Mouse (Mus musculus): ENCODE results near the gene Rbm38.

Gene Rbm38

DNA sequence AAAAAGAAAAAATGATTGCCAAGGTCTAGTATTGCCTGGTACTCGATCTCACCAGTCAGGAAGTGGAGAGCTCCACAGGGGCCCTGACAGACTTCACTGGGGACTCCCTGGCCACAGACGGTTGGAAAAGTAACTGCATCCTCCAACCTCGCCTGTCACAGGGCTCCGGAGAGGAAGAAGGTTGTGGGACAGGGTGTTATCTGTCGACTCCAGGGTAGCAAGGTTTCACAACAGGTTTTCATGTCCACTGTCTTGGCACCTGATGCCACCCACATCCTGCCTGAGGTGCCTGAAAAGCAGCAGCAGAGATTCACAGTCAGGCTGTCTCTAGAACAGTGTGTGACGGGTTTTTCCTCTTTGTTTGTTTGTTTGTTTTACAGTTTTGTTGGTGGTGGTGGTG is 2.4 kb upstream of the Rbm38 start:
- DNase-seq, result no peak

DNA sequence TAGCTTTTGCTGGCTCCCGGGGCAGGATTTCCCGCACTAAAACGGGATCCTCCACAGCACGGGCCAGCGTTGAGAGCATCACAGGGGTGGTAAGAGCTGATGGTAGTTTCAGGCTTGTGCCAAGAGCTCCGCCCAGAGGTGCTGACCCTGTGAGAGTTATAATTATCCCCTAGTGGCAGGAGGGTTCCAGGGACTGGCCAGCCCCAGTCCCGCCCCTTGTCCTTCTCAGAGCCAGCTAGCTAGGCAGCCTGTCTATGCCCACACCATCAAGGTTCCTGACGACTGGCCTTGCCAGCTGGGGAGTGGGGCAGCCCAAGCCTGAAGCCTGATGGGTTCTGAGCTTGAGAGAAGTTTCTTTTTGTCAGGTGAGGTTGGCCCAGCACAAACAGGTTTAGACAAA is 1.7 kb upstream of the Rbm38 start:
- DNase-seq, result peak; percentile 98

DNA sequence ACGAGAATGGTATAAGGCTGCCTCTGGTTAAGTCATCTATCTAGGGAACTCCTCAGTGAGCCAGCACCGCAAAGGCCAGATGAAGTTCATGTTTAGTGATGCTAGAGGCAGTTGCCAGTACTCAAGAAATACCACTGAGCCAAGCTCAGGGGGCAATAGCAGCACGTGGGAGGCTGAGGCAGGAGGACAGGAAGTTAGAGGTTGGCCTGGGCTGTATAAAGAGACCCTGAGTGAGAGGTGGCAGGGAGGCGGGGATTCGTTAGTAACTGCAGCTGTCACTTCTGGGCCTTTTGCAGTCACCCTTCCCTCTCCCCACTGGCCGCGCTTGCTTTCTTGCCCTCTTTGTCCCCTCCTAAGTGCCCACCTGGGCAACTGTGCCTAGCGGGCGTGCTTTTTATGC is 976 bp upstream of the Rbm38 start:
- no peak for DNase-seq

DNA sequence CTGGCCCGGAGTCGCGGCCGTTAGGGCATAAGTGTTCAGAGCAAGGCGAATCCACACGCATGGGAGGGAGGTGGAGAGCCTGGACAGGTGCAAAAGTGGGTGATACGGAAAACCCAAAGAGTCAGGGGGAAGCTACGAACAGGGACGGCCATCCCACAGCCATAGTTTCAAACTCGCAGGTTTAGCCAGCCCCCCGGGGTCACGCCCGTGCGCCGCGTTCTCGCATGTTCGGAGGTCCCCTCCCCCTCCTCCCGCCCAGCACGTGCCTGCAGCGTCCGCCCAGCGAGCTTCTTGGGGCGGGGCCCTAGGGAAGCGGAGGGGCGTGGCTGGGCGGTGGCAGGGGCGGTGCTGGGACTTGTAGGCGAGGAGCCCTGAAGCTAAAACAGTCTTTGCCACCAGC is 508 bp upstream of the Rbm38 start:
- DNase-seq, result peak; percentile 99

DNA sequence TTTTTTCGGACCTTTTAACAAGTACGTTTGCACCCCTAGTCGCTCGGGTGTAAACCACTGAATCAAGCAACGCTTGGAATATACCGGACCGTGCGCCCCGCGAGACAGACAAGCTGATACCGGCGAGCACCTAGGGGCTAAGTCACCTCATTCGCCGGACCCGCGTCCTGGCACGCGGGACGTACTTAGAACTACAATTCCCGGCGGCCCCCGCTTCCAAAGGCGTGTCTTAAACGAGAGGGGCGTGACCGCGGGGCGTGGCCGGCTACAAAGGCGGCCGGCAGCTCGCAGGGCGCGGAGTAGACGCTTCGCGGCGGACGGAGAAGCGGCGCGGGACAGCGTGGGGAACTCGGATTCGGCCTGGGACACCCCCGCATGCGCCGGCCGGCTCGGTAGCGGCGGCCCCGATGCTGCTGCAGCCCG is 1.3 kb downstream of the Rbm38 start:
- peak; percentile 99 for DNase-seq

DNA sequence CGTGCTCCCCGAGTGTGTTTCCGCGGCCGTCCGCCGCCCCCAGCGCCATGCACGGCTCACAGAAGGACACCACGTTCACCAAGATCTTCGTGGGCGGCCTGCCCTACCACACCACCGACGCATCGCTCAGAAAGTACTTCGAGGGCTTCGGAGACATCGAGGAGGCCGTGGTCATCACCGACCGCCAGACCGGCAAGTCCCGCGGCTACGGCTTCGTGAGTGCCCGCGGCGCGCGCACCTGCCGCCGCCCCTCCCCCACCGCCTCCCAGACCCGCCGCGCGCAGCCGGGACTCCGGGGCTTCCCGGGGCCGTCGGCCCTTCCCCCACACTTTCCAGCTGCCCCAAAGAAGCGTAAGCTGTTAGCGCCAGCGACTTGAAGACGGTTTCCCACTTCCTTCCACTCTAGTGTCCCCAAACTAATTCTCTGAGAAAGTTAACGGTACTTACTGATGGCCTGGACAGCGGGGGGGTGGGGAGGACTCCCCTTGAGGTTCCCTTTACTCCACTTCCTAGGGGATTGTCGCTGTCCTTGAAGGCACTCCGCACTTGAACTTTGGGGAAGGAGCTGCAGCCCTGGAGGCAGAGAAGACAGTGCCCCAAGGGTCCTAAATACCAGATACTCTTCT is 1.9 kb downstream of the Rbm38 start:
- peak; percentile 96 for DNase-seq

DNA sequence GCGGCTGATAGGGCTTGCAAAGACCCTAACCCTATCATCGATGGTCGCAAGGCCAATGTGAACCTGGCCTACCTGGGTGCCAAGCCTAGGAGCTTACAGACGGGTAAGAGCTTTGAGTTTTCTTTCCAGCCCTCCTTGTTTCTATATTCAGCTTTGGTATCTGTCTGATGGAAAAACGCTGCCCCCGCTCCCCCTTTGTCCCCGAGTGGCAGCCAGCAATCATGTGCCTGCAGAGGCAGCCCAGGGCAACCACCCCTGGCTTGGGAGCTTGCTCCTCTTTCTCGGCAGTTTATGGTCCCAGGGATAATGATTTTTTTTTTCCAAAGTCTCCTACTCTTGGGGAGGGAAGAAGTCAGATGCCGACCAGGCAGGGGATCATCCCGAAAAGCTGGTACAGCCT is 2.5 kb downstream of the Rbm38 start:
- peak; percentile 97 for DNase-seq

DNA sequence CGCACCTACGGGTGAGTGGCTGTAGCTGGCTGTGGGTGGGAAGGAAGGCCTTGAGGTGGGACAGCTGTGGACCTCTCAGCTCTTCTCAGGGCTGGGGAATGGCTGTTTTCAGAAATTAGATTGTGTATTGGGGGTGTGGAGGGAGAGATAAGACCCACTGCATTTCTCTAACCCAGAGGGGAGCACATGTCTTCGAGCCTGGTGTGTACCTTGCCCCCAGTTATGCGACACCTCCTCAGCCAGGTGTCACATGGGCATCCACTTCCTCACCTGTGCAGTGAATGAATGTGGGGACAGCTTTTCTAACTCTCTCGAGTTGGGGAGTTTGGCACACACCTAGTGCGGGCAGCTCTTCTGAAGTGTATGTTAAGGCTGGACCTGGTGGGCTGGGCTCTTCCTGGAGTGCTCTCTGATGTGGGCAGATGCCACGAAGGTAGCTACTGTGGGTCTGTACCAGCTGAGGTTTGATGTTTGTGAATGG is 3.1 kb downstream of the Rbm38 start:
- peak; percentile 90 for DNase-seq

DNA sequence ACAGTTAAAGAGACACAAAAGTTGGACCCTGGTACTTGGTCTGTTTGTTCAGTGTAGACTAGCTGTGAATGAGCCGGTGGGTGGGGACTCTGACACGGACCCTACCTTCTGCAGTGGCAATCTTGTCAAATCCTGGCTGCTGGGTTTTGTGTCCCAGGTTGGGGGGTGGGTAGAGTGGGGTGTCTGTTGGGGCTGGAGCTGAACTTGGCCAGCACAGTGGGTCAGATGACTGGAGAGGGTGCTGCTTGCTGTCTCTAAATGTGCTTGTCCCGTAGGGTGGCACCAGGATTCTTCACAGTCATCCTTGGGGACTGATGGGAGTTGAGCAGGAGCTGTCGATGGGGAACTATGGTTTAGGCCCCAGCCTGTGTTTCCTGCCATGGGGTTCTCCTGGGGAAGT is 3.7 kb downstream of the Rbm38 start:
- peak; percentile 95 for DNase-seq

DNA sequence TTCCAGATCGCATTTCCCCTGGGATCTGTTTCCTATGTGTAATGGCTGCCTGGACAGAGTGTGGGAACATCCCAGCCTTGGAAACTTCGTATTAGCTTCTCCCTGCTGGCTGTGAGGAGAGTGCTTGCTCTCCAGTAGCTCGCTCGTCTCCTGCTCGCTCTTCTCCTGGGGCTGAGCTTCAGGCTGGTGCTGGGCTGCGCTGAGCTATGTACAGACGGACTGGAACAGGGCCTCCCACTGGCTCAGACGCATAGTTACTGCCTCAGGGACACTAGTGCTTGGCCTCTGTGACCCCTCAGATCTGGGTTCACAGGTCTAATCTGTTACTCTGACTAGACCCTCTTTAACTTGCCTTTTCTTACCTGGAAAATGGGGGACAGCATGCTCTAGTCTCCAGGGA is 4.1 kb downstream of the Rbm38 start:
- DNase-seq, result no peak

DNA sequence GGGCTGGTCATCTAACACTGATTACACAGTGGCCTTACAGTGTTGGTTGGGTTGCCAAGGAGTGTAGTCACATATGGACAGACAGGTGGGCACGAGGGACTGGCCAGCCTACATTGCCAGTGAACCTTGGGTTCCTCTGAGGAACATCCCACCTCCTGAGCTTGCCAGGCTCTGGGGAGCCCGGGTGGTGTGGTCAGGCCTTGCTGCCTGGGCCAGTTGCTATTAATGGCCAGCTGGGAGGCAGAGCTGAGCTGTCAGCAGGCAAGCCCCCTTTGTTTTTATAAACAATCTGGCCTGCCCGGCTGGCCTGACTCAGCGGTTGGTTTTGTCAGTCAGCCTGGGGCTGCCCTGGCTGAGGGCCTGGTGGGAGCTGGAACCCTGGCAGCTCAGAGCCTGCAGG is 4.6 kb downstream of the Rbm38 start:
- peak; percentile 98 for DNase-seq

DNA sequence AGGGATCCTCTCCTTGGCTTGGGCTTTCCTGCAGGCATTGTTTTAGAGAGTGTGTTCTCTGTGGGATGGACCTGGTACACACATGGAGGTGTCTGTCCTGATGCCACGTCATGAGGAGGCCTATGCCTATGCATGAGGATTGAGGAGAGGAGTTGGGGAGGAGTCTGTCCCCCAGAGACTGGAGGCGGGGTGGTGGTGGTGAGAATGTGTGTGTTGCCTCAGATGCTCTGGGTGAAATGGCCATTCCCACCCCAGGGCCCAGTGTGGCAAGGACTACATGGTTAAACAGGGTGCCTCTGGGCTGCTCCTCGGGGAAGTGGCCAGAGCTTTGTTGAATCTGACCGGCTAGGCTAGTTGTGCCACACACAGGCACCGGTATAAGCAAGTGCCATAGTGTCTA is 6.0 kb downstream of the Rbm38 start:
- no peak for DNase-seq

DNA sequence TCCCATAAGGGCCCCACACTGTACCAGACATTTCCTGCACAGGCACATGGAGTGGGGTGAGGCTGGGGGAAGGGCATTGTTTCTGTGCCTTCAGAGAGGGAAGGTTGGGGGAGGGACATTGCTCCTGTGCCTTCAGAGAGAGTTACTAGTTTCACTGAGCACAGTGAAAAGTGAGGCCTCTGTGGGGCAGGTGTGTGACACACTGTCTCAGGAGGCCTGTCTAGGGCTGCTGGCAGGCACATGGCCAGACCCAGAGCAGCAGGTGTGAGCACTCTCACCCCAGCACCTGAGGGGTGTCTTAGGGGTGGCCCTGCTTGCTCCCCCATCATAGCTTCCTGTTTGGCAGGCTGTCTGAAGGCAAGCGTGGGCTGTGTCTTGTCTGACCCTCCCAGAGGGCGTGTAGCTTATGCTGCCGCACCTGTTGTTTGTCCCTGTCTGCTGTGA is 6.4 kb downstream of the Rbm38 start:
- peak; percentile 92 for DNase-seq

DNA sequence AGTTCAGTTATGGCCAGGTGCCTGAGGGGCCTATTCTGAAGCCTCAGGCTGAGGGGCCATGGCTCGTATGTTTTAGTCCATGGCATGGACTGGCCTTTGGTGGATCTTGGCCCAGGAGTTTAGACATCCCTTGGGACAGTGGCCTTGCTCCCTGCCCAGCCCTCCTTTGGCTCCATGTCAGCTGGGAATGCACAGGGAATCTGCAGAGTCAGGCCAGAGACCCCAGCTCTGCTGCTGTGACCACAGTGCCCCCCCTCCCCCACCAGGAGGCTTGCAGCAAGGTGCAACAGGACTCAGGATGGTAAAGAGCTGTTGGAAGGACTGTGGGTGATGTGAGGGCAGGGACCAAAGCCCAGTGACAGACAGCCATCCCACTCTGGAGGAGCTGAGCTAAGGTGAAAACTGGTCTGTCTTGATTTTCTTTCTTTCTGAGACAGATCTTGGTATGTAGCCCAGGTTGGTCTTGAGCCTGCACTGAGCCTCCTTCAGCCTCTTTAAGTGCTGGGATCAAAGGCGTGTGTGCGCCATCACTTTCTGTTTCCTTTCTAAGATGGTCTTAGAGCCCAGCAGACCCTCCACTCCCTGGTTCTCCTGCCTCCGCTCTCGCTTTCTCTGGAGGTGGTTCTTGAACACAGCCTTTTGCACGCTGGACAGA is 7.0 kb downstream of the Rbm38 start:
- no peak for DNase-seq

DNA sequence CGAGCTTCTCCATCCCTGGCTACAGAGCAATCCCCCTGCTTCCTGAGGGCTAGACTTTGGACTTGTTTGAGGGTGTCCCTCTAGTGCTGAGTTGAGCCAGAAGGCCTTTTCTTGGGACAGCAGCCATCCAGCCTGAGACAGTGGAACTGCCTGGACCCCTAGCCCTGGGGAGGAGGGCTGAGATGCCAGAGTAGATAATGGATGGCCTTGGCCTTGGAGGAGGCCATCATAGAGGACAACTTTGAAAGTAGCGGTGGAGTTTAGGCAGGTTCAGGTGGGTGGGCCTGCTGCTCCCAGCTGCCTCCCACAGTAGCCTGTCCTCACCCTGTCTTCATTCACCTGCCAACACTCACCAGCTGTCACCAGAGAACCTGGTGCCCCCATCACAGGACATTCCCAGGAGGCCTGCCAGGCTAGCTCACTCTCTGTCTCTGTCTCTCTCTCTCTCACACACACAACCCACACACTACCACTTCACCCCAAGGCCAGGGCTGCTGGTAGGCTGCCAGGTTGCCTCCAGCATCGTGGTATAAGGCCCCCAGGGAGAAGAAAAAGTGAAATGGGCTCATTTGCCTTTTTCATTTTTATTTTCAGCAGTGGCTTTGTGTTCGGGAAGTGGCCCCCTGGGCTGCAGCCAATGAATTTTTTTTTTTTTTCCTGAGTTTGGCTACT is 7.7 kb downstream of the Rbm38 start:
- DNase-seq, result peak; percentile 95

DNA sequence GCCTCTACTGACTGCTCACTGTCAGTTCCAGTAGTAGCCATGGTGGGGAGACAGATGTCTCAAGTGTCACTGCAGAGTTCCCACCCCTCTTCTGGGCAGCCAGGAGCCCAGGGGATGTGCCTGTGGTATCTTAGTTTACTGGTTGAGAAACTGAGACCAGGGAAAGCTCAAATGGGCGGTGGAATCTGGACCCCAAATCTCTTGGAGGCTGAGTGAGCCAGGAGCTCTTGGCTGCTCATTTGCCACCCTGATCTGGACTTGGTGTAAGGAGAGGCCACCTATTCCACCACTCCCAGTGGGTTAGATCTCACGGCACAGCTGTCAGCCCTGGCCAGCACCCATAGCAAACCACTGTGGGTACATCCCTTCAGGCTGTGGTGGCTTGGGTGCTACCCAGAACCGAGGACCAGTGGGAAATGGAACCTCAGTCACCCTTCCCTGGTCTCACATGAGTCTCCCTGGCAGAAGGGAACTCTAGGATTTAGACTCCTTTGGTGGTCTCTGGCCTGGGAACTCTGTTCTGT is 8.3 kb downstream of the Rbm38 start:
- DNase-seq, result peak; percentile 86

DNA sequence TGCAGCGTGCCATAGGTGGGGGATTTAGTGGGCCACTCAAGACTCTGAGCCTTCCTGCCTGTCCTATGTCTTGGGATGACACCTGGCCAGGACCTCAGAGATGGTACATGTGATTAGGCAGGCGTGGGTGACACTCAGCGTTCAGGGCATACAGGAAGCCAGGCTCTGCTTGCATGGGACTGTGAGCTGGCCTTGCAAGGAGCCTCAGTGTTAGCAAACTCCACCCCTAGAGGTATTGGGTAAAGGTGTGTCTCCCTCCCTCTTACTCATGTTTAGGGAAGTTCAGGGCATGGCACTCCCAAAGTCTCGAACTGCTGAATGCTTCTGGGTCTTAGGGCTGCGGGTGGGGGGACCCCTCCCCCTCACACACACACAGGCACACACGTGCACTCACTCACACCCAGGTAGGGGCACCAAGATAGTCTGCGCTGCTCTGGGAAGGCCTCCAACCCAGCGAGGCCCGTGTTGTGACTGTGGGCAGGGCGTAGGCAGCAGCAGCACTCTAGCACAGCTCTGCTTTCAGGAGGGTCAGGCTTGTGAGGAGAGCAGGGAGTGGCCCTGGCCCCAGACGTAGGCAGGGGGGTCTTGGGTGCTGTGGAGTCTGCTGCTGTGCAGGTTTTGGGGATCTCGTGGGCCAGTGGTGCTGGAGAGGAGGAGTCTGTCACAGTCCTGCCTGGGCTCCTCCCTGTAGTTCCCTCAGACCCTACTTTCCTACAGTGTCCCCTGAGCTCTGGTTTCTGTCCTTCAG is 10.5 kb downstream of the Rbm38 start:
- peak; percentile 91 for DNase-seq

DNA sequence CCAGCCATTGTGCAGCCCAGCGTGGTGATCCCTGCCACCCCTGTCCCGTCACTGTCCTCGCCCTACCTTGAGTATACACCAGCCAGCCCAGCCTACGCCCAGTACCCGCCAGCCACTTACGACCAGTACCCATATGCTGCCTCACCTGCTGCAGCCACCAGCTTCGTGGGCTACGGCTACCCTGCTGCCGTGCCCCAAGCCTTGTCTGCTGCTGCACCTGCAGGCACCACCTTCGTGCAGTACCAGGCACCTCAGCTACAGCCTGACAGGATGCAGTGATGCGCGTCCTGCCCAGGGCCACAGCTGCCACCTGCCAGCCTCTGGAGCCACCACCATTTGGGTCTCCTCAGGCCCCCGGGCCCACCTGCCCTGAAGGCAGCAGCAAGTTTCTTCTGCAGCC is 13.2 kb downstream of the Rbm38 start:
- DNase-seq, result no peak

DNA sequence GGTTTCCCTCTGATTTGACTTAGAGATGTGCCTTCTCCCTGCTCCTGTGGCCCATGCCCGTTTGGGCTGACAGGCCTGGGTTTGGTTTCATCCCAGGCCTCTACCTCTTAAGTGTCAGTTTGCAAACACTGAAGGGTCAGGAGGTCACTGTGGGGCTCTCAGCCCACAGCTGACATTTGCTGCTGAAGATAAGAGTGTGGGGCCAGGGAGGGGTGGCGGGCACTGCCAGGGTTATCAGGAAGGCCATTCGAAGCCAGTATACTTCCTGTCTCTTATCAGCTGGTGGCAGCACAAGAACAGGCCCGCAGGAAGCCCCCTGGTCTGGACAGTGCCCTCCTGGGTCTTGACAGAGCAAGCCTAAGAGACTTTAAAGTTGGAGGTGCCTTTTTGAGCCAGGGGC is 14.7 kb downstream of the Rbm38 start:
- DNase-seq, result peak; percentile 90

DNA sequence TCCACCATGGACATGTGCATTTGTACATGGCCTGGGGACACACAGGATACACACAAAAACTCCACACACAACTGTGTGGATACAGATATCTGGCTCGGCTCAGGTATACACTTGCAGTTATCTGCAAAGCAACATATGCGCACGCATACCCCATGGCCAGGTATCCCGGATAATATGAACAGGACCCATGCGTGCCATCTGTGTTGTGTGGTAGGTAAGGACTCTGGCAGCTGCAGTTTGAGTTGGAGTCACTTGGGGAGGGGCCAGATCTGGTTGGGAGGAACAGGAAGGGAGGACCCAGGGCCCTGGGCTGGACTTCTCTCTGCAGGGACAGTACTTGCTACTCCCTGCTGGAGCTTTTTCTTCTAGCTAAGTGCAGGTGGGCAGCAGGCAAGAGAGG is 15.4 kb downstream of the Rbm38 start:
- peak; percentile 91 for DNase-seq

DNA sequence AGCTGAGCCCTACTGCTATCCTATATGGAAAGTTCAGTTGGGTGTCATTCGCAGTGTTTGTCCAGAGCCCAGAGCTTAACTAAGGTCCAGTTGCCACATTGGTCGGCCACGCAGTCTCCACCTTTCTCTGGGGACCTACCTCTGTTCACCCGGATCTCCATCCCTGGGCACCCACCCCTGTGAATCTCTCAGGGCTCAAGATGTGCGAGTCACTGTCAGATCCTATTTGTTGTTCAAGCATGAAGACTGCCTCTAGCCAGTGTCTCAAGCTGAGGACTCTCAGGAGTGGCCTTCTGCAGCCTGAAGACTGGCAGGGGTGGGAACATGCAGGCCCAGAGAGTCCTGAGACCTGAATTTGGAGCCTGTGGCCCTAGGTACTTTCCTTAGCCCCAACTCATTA is 15.8 kb downstream of the Rbm38 start:
- DNase-seq, result peak; percentile 88

DNA sequence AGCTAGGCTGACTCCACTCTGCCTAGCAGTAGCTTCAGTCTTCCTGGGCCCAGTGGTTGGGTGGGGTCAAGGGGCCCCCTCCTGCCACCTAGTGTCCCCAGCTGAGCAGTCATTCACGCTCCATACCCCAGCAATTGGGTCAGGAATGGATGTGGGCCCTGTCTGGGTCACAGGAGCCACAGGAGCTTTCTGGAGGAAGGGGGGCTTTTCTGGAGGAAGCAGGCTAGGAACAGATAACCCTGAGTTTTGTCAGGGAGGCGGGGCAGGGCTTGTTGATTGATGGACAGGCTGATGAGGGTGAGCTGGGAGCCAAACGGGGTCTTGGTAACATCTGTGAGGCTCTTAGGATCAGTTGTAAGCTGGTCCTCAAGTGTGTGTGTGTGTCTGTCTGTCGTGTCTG is 16.3 kb downstream of the Rbm38 start:
- DNase-seq, result no peak

DNA sequence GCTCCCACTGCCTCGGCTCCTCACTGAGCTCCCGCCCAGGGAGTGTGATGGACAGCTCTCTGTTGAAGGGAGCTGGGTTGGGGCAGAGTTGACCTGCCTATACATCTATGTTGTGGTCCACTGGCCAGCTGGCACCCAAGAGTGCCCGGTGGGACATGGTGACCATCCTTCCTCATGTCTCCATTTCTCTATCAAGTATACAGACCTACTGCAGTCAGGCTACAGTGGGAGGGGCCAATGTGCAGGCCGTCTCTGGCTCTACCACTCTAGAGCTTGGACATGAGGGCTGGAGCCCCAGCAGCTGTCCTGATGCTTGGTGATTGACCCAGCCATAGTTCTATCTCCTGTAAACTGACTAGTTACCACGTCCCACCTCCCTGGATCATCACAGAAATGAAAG is 17.0 kb downstream of the Rbm38 start:
- DNase-seq, result no peak
